Mouse (Mus musculus): ENCODE measurements around the gene Trim10. TPM values are rescaled to one million over a fixed set of nuclear protein-coding genes. Genes with fewer than 3 reads are reported as not detected.
A peak's percentile ranks its signal among the peaks of the same experiment; 100 is the strongest.
"Not testable (repeated sequence)": the region's sequence is repeated elsewhere in the genome, so short reads cannot be mapped to it uniquely, and the experiment has no call there.

Trim10 gene
- 1.1 and 1.3 TPM in 2 replicates for polyA plus RNA-seq (2014; fragmentation: Nextera tagmentation; extraction: Ambion mirVana)

DNA sequence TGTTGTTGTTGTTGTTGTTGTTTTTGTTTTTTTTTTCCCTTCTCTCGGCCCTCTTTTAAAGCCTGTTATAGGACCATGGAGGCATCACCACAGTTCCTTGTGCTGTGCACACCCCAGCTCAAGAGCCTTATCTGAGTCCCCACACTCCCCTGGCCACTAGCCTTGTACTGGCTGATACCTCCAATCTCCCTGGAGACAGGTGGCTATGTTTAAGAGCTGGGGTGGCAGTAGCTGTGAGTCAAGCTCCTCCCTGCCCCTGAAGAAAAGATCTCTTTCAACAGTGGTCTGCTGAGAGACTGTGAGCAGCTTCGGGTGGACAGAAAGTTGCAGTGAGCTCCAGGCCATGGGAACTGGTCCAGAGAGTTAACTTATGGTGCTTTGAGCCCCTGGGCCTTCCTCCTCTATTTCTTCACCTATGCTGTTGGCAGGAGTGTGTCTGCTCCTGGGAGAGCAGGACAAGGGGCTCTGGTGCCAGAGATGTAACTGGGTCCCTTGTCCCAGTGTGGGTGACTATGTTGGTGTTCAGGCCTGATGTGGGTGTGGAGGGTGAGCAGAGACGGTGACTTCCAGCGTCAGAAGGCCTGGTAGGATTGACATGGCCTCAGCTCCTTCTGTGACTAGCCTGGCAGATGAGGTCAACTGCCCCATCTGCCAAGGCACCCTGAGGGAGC is at the start of gene Trim10:
TSS of gene Trim10 (plus strand) at position 291 of the 671 bp plus-strand sequence.
- Histone ChIP-seq H3K9ac (replicated peaks; ENCODE audit: low read depth, low read length) (no peak within 1 kb of the TSS), H3K9me3 (ENCODE audit: control insufficient read depth, low read length) (no peaks in the 10 kb centered on the region), H3K4me1 (ENCODE audit: control insufficient read depth, insufficient read depth, low read length) (no peaks in the 10 kb centered on the region), H3K27ac (ENCODE audit: low read depth, low read length) (no peak within 1 kb of the TSS), H3K36me3 (ENCODE audit: control insufficient read depth, insufficient read depth, low read length) (no peaks in the 10 kb centered on the region), H3K27me3 (ENCODE audit: control insufficient read depth, insufficient read depth, low read length) (no peaks in the 10 kb centered on the region), H3K4me3 (ENCODE audit: low read depth, low read length) (no peak within 1 kb of the TSS), H3K4me2 (ENCODE audit: low read depth, low read length) (no peak within 1 kb of the TSS)
- ATAC-seq (ENCODE audit: low read depth), result no peak
- WGBS, result 82% methylated on average over 4 of the region's 4 CpGs

DNA sequence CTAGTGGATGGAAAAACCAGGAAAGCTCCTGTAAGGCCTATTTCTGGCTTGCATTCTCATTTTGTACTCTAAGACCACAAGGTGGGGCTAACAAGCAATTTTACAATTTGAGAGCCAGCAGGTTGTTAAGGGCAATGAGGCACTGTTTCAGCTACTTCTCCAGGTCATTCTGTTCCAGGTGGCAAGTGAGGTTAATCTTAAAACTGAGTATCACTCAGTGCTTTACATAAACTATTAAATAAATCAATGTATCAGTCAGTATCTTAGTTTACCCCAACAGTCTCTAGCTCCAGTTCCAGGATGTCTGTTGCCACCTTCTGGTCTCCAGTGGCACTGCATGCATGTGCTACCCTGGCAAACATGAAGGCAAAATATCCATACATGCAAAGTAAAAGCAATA is 45.4 kb upstream of the Trim10 start:
- no peaks in the 10 kb centered on the region for H3K27me3 ChIP-seq (ENCODE audit: control insufficient read depth, insufficient read depth, low read length)
- H3K4me3 ChIP-seq (ENCODE audit: low read depth, low read length), result no peak overlapping the region
- no peaks in the 10 kb centered on the region for H3K9me3 ChIP-seq (ENCODE audit: control insufficient read depth, low read length)
- no peaks in the 10 kb centered on the region for H3K4me1 ChIP-seq (ENCODE audit: control insufficient read depth, insufficient read depth, low read length)
- no peak overlapping the region for H3K4me2 ChIP-seq (ENCODE audit: low read depth, low read length)
- no peak overlapping the region for H3K9ac ChIP-seq (replicated peaks; ENCODE audit: low read depth, low read length)
- H3K36me3 ChIP-seq (ENCODE audit: control insufficient read depth, insufficient read depth, low read length), result no peaks in the 10 kb centered on the region
- H3K27ac ChIP-seq (ENCODE audit: low read depth, low read length), result no peak overlapping the region
- ATAC-seq (ENCODE audit: low read depth), result peak; percentile 28; the same call in 1 of the 2 replicates

DNA sequence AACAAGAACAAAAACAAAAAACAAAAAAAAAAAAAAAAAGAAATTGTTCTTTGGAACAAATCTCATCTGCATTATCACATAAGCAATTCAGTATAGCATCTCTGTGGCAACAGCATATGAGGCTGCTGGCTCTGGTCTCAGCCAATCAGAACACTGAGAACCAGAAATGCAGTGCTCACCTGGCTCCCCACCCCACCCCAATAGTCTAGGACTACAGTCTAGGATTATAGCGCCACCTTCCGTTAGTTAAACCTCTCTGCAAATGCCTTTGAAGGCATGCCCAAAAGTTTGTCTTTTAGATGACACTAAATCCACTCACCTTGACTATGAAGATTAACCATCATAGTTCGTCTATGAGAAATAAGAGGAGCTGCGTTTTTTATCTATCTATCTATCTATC is 43.8 kb upstream of the Trim10 start:
- H3K9me3 ChIP-seq (ENCODE audit: control insufficient read depth, low read length), result no peaks in the 10 kb centered on the region
- no peak overlapping the region for H3K27ac ChIP-seq (ENCODE audit: low read depth, low read length)
- H3K4me2 ChIP-seq (ENCODE audit: low read depth, low read length), result no peak overlapping the region
- no peaks in the 10 kb centered on the region for H3K36me3 ChIP-seq (ENCODE audit: control insufficient read depth, insufficient read depth, low read length)
- 34% methylated on average over 4 of the region's 4 CpGs for WGBS
- H3K4me3 ChIP-seq (ENCODE audit: low read depth, low read length), result no peak overlapping the region
- no peaks in the 10 kb centered on the region for H3K27me3 ChIP-seq (ENCODE audit: control insufficient read depth, insufficient read depth, low read length)
- peak; percentile 71 for ATAC-seq (ENCODE audit: low read depth)
- no peak overlapping the region for H3K9ac ChIP-seq (replicated peaks; ENCODE audit: low read depth, low read length)
- H3K4me1 ChIP-seq (ENCODE audit: control insufficient read depth, insufficient read depth, low read length), result no peaks in the 10 kb centered on the region

DNA sequence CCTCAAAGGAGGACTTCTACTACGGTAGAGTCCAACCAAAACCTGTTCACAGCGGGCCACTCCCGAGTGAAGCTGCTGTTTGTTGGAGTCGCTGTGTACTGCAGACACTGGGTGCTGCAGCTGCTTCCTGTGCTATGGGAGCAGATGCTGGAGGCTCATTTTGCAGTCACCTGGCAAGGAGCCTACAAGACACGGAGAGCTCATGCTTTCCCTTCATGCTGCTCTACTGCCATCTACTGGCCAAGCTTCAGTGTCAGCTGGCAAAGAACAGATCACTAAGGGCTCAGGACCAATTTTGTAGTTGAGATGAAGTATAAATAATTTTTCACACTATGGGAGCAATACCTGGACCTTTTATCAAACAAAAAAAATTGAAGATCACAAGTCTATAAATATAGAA is 43.4 kb upstream of the Trim10 start:
- H3K4me2 ChIP-seq (ENCODE audit: low read depth, low read length); H3K9me3 ChIP-seq (ENCODE audit: control insufficient read depth, low read length); H3K36me3 ChIP-seq (ENCODE audit: control insufficient read depth, insufficient read depth, low read length); H3K27ac ChIP-seq (ENCODE audit: low read depth, low read length); H3K27me3 ChIP-seq (ENCODE audit: control insufficient read depth, insufficient read depth, low read length); H3K4me1 ChIP-seq (ENCODE audit: control insufficient read depth, insufficient read depth, low read length); H3K4me3 ChIP-seq (ENCODE audit: low read depth, low read length); H3K9ac ChIP-seq (replicated peaks; ENCODE audit: low read depth, low read length): not testable (repeated sequence)
- peak; percentile 92 for ATAC-seq (ENCODE audit: low read depth)
- 12% methylated on average over 5 of the region's 5 CpGs for WGBS

DNA sequence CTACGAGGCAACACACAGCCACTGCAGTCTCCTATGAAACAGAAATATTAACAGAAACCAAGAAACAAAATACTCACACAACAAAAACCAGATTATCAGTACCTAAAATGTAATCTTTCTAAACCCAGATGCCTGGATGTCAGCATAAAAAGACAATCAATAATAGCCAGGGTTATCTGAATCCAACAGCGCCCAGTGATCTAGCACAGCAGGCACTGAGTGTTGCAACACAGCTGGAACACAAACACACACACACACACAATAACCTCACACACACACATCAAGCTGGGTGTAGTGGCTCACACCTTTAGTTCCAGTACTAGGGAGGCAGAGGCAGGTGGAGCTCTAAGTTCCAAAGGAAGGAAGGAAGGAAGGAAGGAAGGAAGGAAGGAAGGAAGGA is 40.9 kb upstream of the Trim10 start:
- H3K4me3 ChIP-seq (ENCODE audit: low read depth, low read length), result no peak overlapping the region
- no peaks in the 10 kb centered on the region for H3K4me1 ChIP-seq (ENCODE audit: control insufficient read depth, insufficient read depth, low read length)
- no peaks in the 10 kb centered on the region for H3K27me3 ChIP-seq (ENCODE audit: control insufficient read depth, insufficient read depth, low read length)
- H3K4me2 ChIP-seq (ENCODE audit: low read depth, low read length), result no peak overlapping the region
- no peaks in the 10 kb centered on the region for H3K9me3 ChIP-seq (ENCODE audit: control insufficient read depth, low read length)
- H3K27ac ChIP-seq (ENCODE audit: low read depth, low read length), result no peak overlapping the region
- H3K36me3 ChIP-seq (ENCODE audit: control insufficient read depth, insufficient read depth, low read length), result no peaks in the 10 kb centered on the region
- H3K9ac ChIP-seq (replicated peaks; ENCODE audit: low read depth, low read length), result no peak overlapping the region
- no peak for ATAC-seq (ENCODE audit: low read depth)
- 87% methylated on average over 2 of the region's 2 CpGs for WGBS

DNA sequence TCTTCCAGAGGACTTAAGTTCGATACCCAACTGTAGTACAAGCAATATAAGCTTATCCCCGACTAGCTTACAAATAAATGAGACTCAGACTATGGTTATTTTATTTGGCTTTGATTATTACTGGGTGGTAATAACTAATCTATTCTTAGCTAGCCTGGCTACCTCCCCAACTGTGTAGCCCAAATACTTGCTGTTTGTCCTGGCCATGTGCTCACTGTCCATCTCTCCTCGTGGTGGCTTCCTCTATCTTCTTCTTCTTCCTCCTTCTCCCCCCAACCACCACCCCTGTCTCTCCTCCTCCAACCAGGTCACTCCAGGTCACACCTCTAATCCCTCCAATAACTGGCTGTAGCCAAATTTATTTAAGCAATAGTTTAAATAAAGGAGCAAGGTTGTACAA is 38.9 kb upstream of the Trim10 start:
- no peaks in the 10 kb centered on the region for H3K9me3 ChIP-seq (ENCODE audit: control insufficient read depth, low read length)
- no peak overlapping the region for H3K4me2 ChIP-seq (ENCODE audit: low read depth, low read length)
- 84% methylated on average over 3 of the region's 3 CpGs for WGBS
- no peaks in the 10 kb centered on the region for H3K36me3 ChIP-seq (ENCODE audit: control insufficient read depth, insufficient read depth, low read length)
- H3K27ac ChIP-seq (ENCODE audit: low read depth, low read length), result no peak overlapping the region
- H3K9ac ChIP-seq (replicated peaks; ENCODE audit: low read depth, low read length), result no peak overlapping the region
- no peaks in the 10 kb centered on the region for H3K4me1 ChIP-seq (ENCODE audit: control insufficient read depth, insufficient read depth, low read length)
- no peak overlapping the region for H3K4me3 ChIP-seq (ENCODE audit: low read depth, low read length)
- no peak for ATAC-seq (ENCODE audit: low read depth)
- H3K27me3 ChIP-seq (ENCODE audit: control insufficient read depth, insufficient read depth, low read length), result no peaks in the 10 kb centered on the region

DNA sequence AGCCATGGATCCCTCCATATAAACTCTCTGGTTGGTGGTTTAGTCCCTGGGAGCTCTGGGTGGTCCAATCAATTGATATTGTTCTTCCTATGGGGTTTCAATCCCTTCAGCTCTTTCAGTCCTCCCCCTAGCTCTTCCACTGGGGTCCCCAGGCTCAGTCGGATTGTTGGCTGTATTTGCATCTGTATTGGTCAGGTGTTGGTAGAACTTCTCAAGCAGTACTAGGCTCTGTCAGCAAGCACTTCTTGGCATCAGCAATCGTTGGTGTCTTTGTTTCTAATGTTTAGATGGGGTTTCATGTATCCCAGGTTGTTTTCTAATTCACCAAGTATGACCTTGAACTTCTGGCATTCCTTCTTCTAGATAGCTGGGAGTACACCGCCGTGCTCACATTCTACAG is 36.7 kb upstream of the Trim10 start:
- no peaks in the 10 kb centered on the region for H3K36me3 ChIP-seq (ENCODE audit: control insufficient read depth, insufficient read depth, low read length)
- H3K9me3 ChIP-seq (ENCODE audit: control insufficient read depth, low read length), result no peaks in the 10 kb centered on the region
- no peaks in the 10 kb centered on the region for H3K27me3 ChIP-seq (ENCODE audit: control insufficient read depth, insufficient read depth, low read length)
- H3K9ac ChIP-seq (replicated peaks; ENCODE audit: low read depth, low read length), result no peak overlapping the region
- WGBS, result 60% methylated on average over 4 of the region's 4 CpGs
- no peak overlapping the region for H3K27ac ChIP-seq (ENCODE audit: low read depth, low read length)
- ATAC-seq (ENCODE audit: low read depth), result no peak
- H3K4me2 ChIP-seq (ENCODE audit: low read depth, low read length), result no peak overlapping the region
- H3K4me3 ChIP-seq (ENCODE audit: low read depth, low read length), result no peak overlapping the region
- peaks cover 1% of the 10 kb centered on the region for H3K4me1 ChIP-seq (ENCODE audit: control insufficient read depth, insufficient read depth, low read length)

DNA sequence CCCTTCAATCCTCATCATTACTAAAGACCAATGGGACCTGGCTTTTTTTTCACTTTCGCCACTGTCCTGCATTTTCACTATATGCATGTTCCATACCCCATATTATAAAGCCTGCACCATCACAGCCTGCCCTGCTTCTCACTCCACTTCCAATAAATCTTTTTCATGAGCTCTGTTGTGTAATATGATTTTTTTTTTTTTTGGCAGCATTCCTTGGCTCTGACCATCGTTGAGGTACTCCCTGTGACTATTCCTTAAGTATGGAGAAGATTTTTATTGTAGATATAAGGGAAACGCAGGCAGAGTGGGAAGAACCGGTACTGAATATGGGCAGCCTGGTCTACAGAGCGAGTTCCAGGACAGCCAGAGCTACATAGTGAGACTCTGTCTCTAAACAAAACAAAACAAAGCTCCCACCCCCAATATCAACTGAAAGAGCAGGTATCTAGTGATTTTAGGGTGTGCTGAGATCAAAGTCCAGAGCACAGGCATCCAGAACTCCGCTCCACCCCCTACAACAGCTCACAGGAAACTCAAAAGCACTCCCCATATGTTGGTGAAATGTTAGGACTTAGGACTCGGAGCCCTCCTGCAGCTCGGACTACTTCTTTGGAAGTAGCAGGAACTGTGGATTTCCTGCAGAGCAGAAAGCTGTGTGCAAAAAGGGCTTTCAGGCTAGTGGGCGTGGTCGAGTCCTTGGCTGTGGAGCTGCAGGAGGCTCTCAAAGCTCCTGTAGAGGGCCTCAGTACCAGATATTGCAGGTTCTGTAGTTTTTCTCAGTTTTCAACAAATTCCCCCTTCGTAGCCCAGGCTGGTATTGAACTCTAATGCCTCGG is 33.6 kb upstream of the Trim10 start:
- ATAC-seq (ENCODE audit: low read depth), result 0 out of 2 replicates have a peak, but pooled peaks have one; percentile 2
- Histone ChIP-seq H3K27me3 (ENCODE audit: control insufficient read depth, insufficient read depth, low read length) (no peaks in the 10 kb centered on the region), H3K4me3 (ENCODE audit: low read depth, low read length) (no peak overlapping the region), H3K9ac (replicated peaks; ENCODE audit: low read depth, low read length) (no peak overlapping the region), H3K27ac (ENCODE audit: low read depth, low read length) (no peak overlapping the region), H3K4me1 (ENCODE audit: control insufficient read depth, insufficient read depth, low read length) (peaks cover 5% of the 10 kb centered on the region), H3K36me3 (ENCODE audit: control insufficient read depth, insufficient read depth, low read length) (no peaks in the 10 kb centered on the region), H3K4me2 (ENCODE audit: low read depth, low read length) (peak overlapping the region; percentile 63; the same call in 1 of the 2 replicates), H3K9me3 (ENCODE audit: control insufficient read depth, low read length) (no peaks in the 10 kb centered on the region)
- 38% methylated on average over 12 of the region's 12 CpGs for WGBS

DNA sequence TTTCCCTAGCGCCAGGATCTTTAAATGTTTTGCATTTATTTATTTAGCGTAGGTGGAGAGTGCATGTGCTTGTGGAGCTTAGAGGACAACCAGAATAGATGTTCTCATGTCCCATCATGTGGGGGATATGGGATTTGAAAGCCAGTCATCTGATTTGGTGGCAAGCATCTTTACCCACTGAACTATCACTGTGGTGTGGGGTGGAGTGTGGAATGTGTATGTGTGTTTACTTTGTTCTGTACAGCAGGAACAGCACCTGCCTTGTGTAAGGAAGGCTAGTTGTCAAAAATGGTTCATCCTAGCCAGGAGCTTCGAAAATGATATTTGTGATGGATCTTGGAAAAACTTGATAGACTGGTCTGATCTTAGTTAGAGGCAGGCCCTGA is 33.0 kb upstream of the Trim10 start:
- Histone ChIP-seq H3K9me3 (ENCODE audit: control insufficient read depth, low read length) (no peaks in the 10 kb centered on the region), H3K27ac (ENCODE audit: low read depth, low read length) (peak overlapping the region; percentile 94), H3K4me2 (ENCODE audit: low read depth, low read length) (peak overlapping the region; percentile 63), H3K9ac (replicated peaks; ENCODE audit: low read depth, low read length) (peak overlapping the region; percentile 88), H3K4me3 (ENCODE audit: low read depth, low read length) (peak overlapping the region; percentile 75), H3K27me3 (ENCODE audit: control insufficient read depth, insufficient read depth, low read length) (no peaks in the 10 kb centered on the region), H3K36me3 (ENCODE audit: control insufficient read depth, insufficient read depth, low read length) (no peaks in the 10 kb centered on the region), H3K4me1 (ENCODE audit: control insufficient read depth, insufficient read depth, low read length) (peaks cover 5% of the 10 kb centered on the region)
- ATAC-seq (ENCODE audit: low read depth), result peak; percentile 19
- 22% methylated on average over 3 of the region's 3 CpGs for WGBS

All from neural tube, embryonic 14.5 days (tissue).